Mouse (Mus musculus): ENCODE measurements around the gene Slc26a10.
"Not testable (repeated sequence)": the region's sequence is repeated elsewhere in the genome, so short reads cannot be mapped to it uniquely, and the experiment has no call there.

Slc26a10 gene

DNA sequence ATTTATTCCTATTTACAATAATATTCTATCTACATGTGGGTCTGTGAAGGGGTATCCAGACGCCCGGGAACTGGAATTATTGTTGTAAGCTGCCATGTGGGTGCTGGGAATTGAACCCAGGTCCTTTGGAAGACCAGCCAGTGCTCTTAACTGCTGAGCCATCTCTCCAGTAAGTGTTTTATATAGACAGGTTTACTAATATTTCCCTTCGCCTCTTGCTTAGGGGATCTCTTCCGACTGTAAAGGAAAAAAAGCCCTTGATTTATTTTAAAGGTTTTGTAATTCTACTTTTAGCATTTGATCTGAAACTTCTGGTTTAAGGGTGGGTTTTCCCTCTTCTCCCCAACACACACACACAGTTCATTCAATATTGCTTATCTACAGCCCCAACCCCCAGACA is 16.3 kb downstream of the Slc26a10 start:
- in situ Hi-C loops (cut with MboI, MseI) = no loop called here

DNA sequence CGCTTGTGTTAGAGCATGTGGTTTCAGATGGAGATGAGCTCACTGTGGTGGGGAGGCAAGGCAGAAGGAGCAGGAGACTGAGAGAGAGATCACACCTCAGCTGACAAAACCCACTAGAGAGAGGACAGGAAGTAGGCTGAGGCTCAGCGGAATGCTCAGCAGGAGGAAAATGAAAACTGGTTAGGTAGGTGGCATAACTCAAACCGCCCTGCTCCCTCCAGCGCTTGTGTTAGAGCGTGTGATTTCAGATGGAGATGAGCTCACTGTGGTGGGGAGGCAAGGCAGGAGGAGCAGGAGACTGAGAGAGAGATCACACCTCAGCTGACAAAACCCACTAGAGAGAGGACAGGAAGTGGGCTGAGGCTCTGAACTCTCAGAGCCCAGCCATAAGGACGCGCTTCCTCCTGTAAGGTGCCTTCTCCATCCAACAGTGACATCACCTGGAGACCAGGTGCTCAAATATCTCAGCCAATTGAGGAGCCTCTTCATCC is 17.6 kb downstream of the Slc26a10 start:
- in situ Hi-C loops (cut with MboI, MseI) = not testable (repeated sequence)

DNA sequence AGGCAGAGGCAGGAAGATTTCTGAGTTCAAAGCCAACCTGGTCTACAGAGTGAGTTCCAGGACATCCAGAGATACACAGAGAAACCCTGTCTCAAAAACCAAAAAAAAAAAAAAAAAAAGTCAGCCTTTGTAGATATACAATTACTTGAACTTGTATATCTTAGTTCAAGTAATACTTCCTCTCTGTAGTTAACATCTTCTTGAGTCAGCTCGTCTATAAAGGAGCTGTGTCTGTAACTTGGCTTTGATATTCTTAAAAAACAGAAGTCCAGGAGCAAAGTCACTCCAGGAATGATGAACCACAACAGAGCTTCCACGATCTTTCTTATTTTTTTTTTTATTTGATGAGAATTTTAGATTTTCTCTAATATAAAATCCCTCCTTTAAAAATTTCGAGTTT is 19.7 kb downstream of the Slc26a10 start:
- in situ Hi-C loops (cut with MboI, MseI) = no loop called here

DNA sequence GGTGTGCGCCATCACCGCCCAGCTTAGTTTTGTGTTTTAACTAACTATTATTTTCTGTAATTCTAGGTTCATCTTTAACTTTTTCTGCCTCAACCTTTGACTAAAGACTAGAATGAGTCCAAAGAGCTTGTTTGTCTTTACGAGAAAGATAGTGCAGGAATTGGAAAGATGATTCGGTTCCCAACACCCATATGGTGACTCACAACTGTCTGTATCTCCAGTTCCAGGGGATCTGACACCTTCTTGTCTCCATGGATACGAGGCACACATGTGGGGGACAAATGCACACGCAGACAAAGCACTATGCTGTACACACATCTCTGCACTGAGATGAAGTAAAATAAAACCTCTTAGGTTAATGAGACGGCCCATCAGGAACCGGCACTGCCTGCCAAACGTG is 20.4 kb downstream of the Slc26a10 start:
- in situ Hi-C loops (cut with MboI, MseI) = no loop called here

DNA sequence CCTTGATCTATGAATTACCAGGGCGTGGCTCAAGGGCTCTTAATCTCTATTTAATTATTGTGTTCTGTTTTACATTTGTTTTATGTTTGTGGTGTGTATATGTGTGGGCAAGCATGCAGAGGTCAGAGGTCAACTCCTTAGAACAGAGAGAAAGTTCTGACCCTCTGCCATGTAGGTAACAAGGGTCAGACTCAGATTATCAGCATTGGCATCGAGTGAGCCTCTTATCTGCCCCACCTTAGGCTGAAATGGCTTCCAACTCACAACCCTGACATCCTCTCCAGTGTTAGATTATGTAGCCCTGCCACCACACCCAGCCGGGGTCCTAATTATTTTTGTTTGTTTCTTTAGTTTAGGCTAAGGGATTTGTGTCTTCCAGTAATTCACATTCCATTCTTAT is 22.0 kb downstream of the Slc26a10 start:
- in situ Hi-C loops (cut with MboI, MseI) = no loop called here

DNA sequence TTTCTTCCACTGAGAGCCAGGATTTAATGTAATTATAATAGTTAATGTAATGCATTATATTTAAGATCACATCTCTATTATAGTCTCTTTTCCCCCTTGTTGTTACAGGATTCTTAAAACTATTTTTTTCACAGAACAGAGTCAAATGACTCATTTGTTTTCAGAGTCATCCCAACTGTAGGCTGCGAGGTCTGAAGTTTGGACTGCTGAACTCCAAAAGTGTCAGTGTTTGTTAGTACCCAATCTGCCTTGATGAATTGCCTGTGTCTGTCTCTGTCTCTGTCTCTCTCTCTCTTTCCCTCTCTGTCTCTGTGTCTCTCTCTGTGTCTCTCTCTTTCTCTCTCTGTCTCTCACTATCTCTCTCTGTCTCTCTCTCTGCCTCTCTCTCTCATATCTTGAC is 23.9 kb downstream of the Slc26a10 start:
- in situ Hi-C loops (cut with MboI, MseI) = no loop called here

DNA sequence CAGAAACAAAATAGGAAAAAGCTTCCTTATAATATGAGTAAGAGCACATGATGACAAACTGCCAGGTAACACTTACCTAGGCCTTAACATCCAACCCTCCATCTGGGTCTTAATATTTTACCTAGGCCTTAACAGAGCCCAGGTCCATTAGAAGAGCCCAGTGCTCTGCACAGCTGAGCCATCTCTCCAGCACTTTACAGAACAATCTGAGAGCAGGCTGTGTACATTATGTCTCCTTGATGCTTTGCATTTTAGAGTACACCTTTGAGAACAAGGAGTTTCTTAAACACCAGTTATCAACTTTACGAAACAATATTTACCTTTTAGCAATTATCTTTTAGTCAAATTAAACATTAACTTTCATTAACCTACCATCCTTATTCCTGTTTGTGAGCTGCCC is 24.4 kb downstream of the Slc26a10 start:
- in situ Hi-C loops (cut with MboI, MseI) = no loop called here

DNA sequence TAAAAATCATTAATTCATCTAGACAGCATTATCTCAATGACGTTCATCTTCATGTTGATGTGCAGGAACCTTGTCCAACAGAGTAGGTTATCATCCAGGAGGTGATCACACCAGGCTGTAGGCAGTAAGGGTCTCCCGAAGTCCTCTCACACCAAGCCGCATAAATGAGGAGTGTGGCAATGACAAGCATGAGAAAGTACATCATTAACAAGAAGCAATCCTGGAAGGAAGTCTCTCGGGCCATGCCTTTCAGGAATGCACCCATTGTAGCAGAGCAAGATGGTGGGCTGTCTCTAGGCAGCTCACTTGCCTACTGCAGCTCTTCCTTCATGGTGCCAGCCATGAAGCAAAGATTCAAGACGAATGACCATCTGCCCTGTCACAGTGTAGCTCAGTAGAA is 25.8 kb downstream of the Slc26a10 start:
- in situ Hi-C loops (cut with MboI, MseI) = no loop called here

DNA sequence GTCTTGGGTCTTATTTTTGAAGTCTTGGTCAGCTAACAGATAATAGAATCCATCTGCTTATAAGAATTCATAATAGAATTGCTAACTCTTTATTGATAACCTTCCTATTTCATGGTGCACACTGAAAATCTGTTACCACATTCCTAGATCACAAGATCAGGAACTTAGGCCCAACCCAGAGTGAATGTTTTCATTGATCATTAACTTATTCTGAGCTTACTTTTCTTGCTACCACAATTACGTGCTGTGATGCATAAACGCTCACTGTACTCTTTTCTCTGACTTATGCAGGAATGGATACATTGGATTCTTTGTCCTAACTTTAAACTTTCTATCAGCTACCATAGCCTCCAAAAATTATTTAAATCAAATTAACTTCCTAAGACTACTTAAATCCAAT is 26.2 kb downstream of the Slc26a10 start:
- in situ Hi-C loops (cut with MboI, MseI) = no loop called here

DNA sequence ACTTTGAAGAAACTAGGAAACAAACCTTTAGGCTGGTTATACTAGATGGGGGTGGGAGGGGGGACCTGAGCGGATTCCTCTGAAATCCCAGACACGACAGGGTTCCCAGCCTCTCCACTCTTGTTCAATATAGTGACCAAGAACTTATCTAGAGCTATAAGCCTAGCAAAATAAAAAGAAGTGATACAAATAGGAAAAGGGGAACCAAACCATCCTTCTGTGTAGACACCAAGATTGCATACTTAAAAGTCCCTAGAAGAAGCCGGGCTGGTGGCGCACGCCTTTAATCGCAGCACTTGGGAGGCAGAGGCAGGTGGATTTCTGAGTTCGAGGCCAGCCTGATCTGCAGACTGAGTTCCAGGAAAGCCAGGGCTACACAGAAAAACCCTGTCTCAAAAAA is 27.1 kb downstream of the Slc26a10 start:
- in situ Hi-C loops (cut with MboI, MseI) = no loop called here

DNA sequence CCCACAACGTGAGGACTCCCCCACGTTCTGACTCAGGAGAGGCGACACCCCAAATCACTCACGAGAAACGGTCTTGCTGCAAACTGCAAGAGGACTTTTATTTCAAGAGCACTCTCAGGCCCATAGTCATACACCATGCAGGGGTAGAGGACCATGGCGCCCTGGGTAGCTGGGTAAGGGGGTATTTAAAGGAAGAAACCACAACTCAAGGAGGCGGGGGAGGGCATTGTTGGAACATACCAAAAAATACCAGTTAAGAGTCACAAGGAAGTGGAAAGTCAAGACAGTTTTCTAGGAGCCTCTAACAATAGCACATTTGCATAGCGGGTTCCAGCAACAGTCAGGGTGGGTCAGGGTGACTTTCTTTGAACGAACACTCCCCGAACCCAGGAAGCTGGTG is 27.9 kb downstream of the Slc26a10 start:
- in situ Hi-C loops (cut with MboI, MseI) = not testable (repeated sequence)

DNA sequence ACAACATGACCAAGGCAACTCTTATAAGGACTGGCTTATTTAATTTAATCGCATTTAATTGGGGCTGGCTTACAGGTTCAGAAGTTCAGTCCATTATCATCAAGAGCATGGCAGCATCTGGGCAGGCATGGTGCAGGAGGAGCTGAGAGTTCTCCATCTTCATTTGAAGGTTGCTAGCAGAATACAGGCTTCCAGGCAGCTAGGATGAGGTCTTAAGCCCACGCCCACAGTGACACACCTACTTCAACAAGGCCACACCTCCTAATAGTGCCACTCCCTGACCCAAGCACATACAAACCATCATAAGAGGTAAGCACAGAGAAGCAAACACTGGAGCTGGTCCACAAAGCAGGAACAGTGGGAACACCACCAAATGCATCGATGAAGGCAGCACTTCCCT is 29.2 kb downstream of the Slc26a10 start:
- in situ Hi-C loops (cut with MboI, MseI) = not testable (repeated sequence)

DNA sequence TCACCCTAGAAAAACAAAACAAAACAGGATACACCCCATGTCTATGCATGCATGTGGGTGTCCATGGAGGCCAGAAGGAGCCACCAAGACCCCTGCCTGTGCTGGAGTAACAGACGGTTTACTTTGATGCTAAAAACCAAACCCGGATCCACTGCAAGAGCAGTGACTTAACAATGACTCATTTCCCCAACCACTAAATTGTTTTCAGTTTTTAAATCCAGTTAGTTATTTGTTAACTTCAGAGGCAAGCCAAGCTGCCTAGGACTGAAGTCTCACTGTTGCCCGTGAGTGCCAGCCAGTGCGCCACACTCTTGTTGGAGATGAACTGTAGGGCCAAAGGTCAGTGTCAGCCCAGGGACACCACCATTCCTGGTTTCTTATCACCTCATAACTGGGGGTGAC is 30.0 kb downstream of the Slc26a10 start:
- in situ Hi-C loops (cut with MboI, MseI) = no loop called here

DNA sequence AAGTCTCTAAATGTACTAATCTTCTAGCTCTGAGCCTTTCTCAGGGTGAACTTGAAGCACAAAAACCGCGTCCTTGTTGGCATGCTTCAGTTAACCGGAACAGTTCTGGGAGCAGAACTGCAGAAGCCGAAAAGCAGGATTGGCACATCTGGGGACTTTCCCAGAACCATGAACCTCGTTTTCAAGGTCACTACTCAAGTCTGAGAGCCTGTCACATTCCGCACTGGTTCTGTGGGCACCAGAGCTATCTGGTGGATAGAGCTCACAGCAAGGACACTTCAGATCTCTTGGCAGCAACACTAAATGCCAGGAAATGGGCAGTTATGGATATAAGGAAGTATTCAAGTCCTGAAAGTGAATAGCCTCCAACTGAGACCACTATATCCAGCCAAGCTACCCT is 33.3 kb downstream of the Slc26a10 start:
- in situ Hi-C loops (cut with MboI, MseI) = no loop called here

DNA sequence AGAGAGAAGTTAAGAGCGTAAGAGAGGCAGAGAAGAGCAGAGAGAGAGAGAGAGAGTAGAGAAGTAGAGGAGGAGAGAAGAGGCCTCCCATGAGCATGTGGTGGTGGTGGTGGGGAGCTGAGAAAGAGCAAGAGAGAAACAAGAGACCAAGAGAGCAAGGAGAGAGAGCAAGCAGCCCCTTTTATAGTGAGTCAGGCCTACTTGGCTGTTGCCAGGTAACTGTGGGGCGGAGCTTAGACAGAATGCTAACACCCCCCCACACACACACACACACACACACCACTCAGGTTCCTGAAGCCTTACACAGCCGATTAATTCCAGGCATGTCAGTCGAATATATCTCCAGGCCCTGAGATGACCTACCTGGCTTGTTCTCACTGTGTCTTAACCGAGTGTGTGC is 35.1 kb downstream of the Slc26a10 start:
- in situ Hi-C loops (cut with MboI, MseI) = no loop called here

DNA sequence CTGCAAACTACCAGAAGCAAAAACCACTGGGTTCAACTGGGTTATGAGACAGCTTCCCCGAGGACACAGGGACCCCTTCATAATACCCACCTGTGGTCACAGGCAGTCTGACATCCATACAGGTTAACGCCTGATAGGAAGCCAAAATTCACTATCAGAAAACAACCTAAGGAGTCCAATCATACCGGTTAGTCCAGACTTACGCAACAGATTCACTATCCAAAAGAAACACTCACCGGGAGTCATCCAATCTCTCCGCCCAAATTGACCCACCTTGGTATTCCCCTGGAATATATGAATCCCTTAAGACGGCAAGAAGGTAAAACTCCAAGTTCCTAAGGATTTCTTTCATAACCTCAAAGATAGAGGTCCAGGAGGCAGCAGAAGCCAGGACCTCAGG is 35.9 kb downstream of the Slc26a10 start:
- in situ Hi-C loops (cut with MboI, MseI) = no loop called here

DNA sequence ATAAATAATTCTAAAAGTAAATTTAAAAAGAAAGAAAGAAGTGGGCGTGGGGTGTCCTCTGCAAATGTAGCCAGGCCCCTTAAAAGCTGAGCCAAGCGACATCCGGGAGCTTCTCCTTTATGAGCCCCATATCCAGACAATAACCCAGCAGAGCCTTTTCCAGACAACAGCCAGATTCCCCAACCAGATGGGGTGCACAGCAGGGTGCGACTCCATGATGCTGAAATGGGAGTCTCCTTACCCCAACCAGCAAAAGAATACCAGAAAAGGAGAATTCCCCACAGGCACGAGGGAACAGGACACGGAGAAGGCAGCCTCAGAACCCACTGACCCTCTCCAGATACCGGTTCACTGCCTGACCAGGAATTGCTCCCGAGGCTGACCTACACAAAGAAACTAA is 37.2 kb downstream of the Slc26a10 start:
- in situ Hi-C loops (cut with MboI, MseI) = no loop called here

DNA sequence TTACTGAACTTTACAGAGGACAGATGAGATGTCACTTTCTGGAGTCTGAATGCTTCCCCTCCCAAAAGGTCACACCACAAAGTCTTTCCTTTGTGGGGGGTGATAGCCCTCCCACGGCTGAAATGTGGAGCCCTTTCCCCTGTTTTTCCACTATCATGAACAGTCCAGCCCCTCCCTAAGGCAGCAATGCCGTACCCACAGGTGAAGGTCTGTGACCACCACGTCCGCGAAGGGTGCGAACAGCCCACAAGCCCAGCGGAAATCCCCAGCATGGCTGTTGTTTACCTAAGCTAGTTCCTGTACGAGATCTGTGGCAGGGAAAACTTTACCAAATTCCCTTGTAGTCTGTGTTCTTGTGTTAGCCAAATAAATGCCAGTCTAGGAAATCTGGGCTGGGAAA is 38.9 kb downstream of the Slc26a10 start:
- in situ Hi-C loops (cut with MboI, MseI) = no loop called here

DNA sequence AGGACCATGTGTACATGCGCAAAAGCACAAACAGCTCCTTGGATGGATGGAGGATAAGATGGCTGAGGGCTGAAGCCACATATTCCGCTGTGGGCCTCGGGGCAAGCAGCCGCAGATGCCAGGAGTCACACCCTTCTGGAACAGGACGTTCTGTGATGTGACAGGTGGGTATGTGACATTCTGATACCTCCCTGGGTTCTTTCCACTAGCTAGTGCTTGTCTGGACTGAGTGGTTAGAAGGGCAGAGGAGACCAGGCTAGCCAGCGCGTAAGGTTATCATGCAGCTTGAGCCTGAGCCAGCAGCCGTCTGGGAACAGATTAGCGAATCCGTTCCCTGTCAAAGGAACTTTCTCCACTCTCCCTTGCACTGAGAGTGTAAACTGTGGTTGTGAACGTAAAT is 39.5 kb downstream of the Slc26a10 start:
- in situ Hi-C loops (cut with MboI, MseI) = no loop called here

DNA sequence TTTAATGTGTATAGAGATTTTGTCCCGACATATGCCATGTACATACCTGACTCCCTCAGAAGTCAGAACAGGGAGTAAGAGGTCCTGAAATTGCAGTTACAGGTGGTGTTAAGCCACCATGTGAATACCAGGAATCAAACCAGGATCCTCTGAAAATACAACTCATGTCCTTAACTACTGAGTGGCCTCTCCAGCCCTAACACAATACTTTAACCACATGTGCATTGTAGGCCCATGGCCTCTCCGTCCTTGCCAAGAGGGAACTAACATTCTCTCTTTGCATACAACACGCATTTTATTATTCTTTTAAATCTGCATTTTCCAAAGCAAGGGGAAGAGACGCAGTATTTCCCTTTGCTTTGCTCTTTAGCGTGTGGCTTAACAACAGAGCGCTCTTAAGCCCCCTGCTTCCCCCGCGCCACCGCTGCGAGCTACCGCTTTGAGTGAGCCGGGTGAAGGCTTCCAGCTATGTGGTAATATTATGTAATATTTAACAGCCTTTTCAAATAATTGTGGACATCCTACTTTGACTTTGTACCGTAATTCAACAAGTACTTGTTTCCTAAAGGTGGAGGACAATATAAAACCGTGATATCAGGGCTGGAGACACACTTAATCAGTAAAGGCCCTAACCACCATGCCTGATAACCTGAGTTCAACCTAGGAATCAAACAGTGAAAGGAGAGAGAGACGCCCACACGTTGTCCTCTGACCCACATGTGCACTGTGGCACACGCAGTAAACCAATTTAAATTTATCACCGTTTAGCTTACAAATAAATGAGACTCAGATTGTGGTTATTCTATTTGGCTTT is 41.9 kb downstream of the Slc26a10 start:
- in situ Hi-C loops (cut with MboI, MseI) = no loop called here

DNA sequence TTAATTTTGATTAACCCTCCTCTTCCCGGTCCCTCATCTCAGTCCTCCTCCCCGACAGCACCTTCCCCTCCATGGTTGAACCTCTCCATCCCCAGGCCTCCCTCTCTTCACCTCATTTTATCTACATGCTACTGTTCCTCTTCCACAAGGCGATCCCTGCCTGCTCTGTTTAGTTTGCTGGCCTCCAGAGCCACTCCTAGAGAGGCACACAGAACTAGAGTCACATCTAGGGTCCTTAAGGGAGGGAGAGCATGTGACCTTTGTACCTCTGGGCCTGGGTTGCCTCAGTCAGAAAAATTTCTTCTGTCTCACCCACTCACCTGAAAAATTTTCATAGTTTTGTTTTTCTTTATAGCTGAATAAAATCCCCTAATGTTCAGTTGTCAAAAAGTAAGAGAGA is 42.5 kb downstream of the Slc26a10 start:
- in situ Hi-C loops (cut with MboI, MseI) = no loop called here

DNA sequence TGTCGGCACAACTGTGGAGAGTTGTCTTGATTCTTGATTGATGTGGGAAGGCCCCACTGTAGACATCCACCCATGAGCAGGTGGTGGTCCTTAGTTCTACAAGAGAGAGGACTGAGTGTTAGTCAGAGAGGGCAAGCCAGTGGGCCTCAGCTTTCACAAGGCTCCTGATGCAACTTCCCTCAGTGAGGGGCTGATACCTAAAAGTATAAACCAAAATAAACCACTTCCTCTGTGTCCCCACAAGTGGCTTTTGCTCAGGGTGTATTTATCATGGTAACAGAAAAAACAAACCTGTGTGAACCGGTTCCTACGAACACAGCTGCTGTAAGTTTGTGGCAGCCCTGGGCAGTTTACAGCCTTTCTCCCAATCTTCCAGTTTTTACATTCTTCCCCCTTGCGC is 43.9 kb downstream of the Slc26a10 start:
- in situ Hi-C loops (cut with MboI, MseI) = no loop called here

DNA sequence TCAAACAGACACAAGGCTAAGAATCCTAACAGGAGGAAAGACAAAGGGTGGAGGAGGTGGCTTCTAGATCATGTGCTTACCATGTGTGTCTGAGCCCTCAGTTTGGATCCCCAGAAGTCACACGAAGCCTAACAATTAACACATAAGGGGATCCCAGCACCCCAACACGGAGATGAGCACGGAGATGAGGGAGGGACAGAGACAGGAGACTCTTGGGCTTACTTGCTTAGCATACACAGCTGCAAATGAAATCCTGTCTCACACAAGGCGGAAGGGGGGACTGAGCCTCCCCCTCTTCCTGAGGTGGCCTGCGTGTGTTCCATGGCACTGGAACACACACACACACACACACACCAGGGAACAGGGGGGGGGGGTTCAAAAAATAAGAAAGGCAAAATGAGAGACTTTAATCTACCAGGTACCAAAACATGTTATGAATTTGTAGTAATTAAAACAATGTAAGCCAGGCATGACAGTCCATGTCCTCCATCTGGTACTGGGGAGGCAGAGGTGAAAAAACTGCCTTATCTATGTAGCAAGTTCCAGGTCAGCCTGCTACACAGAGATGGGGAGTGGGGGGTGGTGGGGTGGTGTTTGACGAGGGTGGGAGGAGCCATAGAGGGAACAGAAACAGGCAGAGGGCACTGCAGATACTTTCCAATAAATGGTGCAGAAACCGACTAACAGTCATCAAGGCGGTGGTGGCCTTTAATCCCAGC is 45.2 kb downstream of the Slc26a10 start:
- in situ Hi-C loops (cut with MboI, MseI) = no loop called here
